Mouse (Mus musculus) Muller cell, postnatal 12 days (primary cell): ENCODE data around the gene Gm1113.

ENCODE experiments used
- DNase-seq: peaks from one replicate; pipeline ENCODE4 v3.0.0-alpha.2; 2015; ENCODE audit errors: inconsistent ontology term

Gene Gm1113

DNA sequence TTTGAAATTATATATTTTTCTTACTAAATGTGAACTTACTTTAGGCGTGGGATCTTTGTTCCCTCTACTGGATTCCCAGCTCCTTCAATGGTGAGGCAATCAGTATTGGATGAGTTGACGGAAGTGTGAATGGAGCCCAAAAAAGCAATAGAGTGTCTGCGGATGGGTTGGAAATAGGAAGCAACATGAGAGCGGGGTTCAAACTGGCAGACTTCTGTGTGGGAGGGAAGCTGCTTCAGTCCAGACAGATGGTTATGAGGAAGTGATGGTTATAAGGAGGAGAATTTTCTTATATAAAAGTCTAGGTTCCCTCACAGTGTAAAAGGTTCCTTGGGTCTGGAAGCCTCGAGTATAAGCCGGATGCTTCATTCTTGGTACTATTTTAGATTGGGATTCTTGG, 38.6 kb downstream of the Gm1113 start:
- no peak for DNase-seq

DNA sequence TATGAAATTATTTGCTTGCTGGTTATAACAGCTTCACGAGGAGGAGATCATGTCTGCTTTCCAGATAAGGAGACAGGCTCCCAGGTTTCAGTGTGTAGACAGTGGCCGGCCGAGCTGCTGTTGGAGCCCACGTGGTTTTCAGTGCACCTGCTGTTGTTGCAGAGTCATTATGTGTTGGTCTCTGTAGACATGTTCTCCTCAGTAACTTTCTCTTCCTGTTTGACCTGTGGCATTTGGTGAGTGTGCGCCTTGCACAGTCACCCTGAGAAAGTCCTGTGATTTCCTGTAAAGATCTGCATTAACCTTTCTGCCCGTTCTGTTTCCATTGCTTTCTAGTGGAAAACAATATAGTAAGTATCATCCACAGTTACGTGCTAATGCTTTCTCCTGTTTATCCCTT, 42.7 kb downstream of the Gm1113 start:
- DNase-seq: no peak

DNA sequence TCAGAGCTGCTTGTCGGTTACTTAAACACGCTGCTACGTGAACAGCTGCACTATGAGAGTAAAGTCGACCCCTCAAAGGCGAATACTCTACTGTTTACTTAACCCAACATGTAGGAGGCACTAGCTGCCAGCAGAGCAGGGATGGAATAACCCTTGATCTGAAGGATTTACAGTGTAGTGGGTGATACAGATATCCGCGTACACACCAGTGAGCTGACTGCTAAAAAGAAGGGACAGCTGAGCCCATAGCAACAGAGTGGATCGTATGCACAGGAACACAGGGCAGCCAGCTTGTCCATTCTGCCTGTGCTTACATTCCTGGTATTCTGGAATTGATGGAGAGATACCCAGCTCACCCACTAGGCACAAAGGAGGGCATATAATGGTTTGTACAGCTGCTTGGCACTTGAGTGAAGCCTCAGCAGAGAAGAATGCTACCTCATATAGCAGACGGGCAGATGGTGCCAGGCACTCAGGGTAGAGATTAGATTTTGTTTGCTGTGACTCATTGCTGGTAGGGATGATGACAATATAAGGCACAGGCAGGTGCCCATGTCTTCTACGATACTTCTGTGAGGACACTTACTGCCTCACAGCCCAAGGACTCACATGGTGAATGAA, 43.9 kb downstream of the Gm1113 start:
- no peak for DNase-seq

DNA sequence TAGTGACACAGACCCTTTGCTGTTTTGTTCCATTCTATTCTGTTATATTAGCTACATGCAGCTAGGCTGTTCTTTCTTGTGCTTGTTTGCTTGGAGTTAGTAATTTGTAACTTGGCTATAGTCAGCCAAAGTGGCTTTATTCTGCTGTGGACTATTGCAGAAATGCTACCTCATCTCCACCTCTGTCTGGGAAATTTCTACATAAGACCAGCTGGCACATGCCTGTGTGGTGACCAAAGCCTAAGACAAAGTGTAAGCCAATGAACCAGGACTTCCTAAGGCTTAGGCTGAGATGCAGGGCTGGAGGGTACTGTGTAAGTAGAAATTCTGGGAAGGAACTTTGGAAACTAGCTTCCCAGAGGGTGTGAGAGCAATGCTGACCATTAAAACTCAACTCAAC, 49.2 kb downstream of the Gm1113 start:
- no peak for DNase-seq

DNA sequence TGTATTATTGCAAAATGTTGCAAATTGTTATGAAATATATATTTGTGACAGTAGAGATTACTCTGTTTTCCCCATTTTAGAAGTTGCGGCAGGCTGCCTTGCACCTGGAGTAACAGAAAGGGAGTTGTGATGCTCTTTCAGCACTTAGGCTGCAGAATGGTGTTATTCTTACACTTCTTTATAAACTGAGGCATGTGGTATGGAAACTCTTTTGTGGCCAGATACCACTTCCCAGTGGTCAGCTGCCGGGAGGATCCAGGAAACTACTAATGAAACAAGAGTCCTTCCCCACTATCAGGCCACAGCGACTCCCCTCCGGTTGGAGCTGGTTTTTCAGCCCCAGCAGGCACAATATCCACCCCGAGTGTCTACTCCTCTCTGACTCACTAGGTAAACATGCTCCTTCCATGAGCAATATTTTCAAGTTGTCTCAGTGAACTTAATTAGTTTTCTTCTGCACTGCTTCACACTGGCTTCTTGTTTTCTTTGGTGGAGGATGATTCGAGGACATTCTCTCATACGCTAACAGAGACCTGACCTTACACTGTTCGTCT, 50.7 kb downstream of the Gm1113 start:
- DNase-seq: peak; percentile 93

DNA sequence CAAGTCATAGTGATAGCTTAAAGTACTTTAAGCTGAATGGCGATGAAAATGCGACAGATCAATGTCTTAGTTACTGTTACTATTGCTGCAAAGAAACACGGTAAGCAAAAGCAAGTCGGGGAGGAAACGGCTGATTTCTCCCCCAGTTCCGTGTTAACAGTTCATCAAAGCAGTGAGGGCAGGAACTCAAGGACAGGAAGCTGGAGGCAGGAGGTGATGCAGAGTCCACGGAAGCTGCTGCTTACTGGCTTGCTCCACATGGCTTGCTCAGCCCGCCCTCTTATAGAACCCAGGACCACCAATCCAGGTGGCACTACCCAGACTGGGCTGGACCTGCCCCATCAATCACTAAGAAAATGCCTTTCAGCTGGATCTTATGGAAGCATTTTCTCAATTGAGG, 58.5 kb downstream of the Gm1113 start:
- no peak for DNase-seq
